ENCODE assay signal across 9 mouse cellular contexts in genomic region chr4:130801624-130802329, GRCm38 (mm10). TPM values are rescaled to one million over a fixed set of nuclear protein-coding genes. Genes with fewer than 3 reads are reported as not detected.
DNase-seq lines count a peak whose midpoint lies in the region; ATAC-seq lines count a peak whose summit lies in the region.
"Had no signal": no experiment of that assay in that cellular context is flagged by ENCODE, and none has a peak within 500 bp of the region (broad histone marks: within the 10 kb centered on the region; RNA-seq: fewer than 3 reads in every experiment).

No protein-coding gene starts in this region.

- H3K4me2 ChIP-seq in kidney, embryonic 14.5 days (replicated peaks; ENCODE audit: low read depth, low read length) = no peak overlapping the region; the same call in 1 of the 2 replicates
- peak overlapping the region; percentile 38 for H3K4me2 ChIP-seq in heart, embryonic 16.5 days (ENCODE audit: low read depth, low read length)
- H3K4me2 ChIP-seq: liver, embryonic 13.5 days had no signal

- H3K27ac ChIP-seq in kidney, embryonic 14.5 days (ENCODE audit: low read depth, low read length) = peak overlapping the region; percentile 26; the same call in 1 of the 2 replicates
- H3K27ac ChIP-seq in heart, embryonic 16.5 days (ENCODE audit: low read length) = peak overlapping the region; percentile 56
- H3K27ac ChIP-seq: liver, embryonic 13.5 days had no signal

- H3K4me1 ChIP-seq in kidney, embryonic 14.5 days (ENCODE audit: control insufficient read depth, insufficient read depth, low read length) = peaks cover 48% of the 10 kb centered on the region
- H3K4me1 ChIP-seq in heart, embryonic 16.5 days (ENCODE audit: control insufficient read depth, insufficient read depth, low read length) = peaks cover 38% of the 10 kb centered on the region
- H3K4me1 ChIP-seq: liver, embryonic 13.5 days had no signal

- H3K4me3 ChIP-seq in kidney, embryonic 14.5 days (ENCODE audit: low read length) = no peak overlapping the region
- H3K4me3 ChIP-seq in heart, embryonic 16.5 days (ENCODE audit: low read length) = no peak overlapping the region
- H3K4me3 ChIP-seq: liver, embryonic 13.5 days had no signal

- WGBS in kidney, embryonic 14.5 days = 52% methylated on average over 10 of the region's 10 CpGs
- 60% methylated on average over 10 of the region's 10 CpGs for WGBS in heart, embryonic 16.5 days

- no peaks in the 10 kb centered on the region for H3K36me3 ChIP-seq in kidney, embryonic 14.5 days (ENCODE audit: control insufficient read depth, insufficient read depth, low read length)
- H3K36me3 ChIP-seq in heart, embryonic 16.5 days (ENCODE audit: control insufficient read depth, insufficient read depth) = no peaks in the 10 kb centered on the region
- H3K36me3 ChIP-seq: liver, embryonic 13.5 days had no signal

- H3K9ac ChIP-seq in kidney, embryonic 14.5 days (ENCODE audit: low read depth, low read length) = no peak overlapping the region
- no peak overlapping the region for H3K9ac ChIP-seq in heart, embryonic 16.5 days (ENCODE audit: low read length)
- H3K9ac ChIP-seq: liver, embryonic 13.5 days had no signal

- no peaks in the 10 kb centered on the region for H3K9me3 ChIP-seq in kidney, embryonic 14.5 days (ENCODE audit: control insufficient read depth, low read length)
- no peaks in the 10 kb centered on the region for H3K9me3 ChIP-seq in heart, embryonic 16.5 days (replicated peaks; ENCODE audit: control insufficient read depth, low read length)
- H3K9me3 ChIP-seq: liver, embryonic 13.5 days had no signal

- no peak for DNase-seq in kidney, postnatal 14 days
- DNase-seq in Muller cell, postnatal 12 days (ENCODE audit: inconsistent ontology term) = peak; percentile 77
- no peak for DNase-seq in frontal cortex, postnatal 36 days (ENCODE audit: low spot score in 2 of 2)
- no peak for DNase-seq in layer of hippocampus, adult 11-12 months (ENCODE audit: low spot score)
- no peak for DNase-seq in ovary, postnatal 10 days (ENCODE audit: low spot score)
- DNase-seq: liver, embryonic 13.5 days had no signal

- H3K27me3 ChIP-seq in kidney, embryonic 14.5 days (ENCODE audit: control insufficient read depth, insufficient read depth, low read length) = no peaks in the 10 kb centered on the region
- no peaks in the 10 kb centered on the region for H3K27me3 ChIP-seq in heart, embryonic 16.5 days (ENCODE audit: control insufficient read depth, insufficient read depth, low read length)

- peak; percentile 51; the same call in 1 of the 2 replicates for ATAC-seq in kidney, embryonic 14.5 days (ENCODE audit: low FRiP score, low TSS enrichment)
- peak; percentile 23; the same call in 1 of the 2 replicates for ATAC-seq in heart, embryonic 16.5 days (replicated peaks; ENCODE audit: extremely low read depth, insufficient read depth, low FRiP score)
- ATAC-seq in megakaryocyte progenitor cell, adult 5-6 weeks (replicated peaks; ENCODE audit: poor library complexity) = peak; percentile 66

RNA-seq across cellular contexts. Expression of gene Sdc3, which starts 9.4 kb away (rescaled TPM):
- polyA plus RNA-seq in kidney, embryonic 14.5 days (2014; fragmentation: Nextera tagmentation; extraction: Ambion mirVana) = 9.6 and 15.8 TPM in 2 replicates
- 19.9 and 21.3 TPM in 2 replicates for polyA plus RNA-seq in heart, embryonic 16.5 days (2015; fragmentation: Nextera tagmentation; extraction: Ambion mirVana)
- total RNA-seq in megakaryocyte progenitor cell, adult 5-6 weeks (2015) = 0.69 and 2.0 TPM in 2 replicates
- total RNA-seq in megakaryocyte progenitor cell, adult 5-6 weeks (2017) = 0.44 and 0.75 TPM in 2 replicates
